Mouse (Mus musculus): Measurements from ENCODE around the gene Gm21294.
"Not testable (repeated sequence)": the region's sequence is repeated elsewhere in the genome, so short reads cannot be mapped to it uniquely, and the experiment has no call there.

Gm21294 gene

DNA sequence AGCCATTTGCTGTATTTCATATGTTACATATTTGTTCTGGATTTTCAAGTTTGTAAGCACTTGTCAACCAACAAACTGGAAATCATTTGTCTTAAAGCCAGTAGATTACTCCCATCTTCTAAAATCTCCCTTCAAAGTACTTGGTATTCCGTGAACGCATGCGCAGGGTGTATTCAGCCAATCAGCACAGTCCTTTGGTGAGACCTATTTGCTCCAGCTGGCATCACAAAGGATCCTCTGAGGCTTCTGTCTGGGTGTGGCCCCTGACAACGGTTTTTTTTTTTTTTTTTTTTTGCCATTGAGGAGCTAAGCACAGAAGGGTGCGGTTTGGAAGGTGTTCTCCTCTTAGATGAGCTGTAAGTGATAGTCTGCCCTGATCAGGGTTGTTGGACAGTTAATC lies at the start of gene Gm21294:
Gene Gm21294 (plus strand): TSS at position 301 of the 400 bp plus-strand sequence.
- not testable (repeated sequence) for DNase-seq (ENCODE audit: low spot score in 2 of 2)

DNA sequence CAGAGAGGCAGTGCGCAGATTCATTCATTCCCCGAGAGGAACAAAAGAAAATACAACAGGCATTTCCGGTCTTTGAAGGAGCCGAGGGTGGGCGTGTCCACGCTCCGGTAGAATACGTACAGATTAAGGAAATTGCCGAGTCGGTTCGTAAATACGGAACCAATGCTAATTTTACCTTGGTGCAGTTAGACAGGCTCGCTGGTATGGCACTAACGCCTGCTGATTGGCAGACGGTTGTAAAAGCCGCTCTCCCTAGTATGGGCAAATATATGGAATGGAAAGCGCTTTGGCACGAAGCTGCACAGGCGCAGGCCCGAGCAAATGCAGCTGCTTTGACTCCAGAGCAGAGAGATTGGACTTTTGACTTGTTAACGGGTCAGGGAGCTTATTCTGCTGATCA lies 73.6 kb downstream of the Gm21294 start:
- peak; percentile 7 to 37 for DNase-seq (ENCODE audit: low spot score in 2 of 2)

Measured in left cerebral cortex, adult 9 months (tissue).